ENCODE assay signal across 11 mouse cellular contexts in the genomic region with DNA sequence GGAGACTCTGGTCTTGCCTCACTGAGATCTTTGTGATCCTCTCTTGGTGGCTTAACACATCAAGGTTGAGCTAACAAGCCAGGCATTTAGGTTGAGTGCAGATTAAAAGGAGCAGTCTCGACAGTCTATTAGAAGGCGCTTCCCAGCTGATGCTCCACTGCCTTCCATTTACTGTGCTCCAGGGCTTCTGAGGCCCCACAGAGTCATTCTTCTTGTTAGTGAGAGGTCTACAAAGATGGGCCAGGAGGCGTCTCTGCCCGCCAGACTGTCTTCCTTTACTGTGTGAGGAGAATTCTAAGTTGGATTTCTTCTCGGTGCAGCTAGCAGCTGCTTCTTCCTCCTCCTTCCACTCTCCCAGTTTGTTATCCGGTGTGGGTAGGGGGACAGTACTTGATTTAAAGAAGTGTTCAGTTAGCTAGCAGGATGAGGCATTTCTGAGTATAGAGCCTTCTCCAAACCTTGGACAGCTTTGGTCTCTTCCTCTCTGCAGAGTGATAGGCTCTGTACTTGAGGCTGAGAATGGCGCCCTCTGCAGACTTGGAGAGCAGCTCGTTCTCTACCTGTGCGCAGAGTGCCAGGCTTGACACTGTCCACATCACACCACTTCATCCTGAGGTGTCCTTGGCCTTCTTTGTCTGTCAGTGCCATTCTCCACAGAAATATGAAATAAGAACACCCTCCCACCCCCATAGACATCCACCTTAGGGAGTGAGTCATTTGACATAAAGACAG. TPM values are rescaled to one million over a fixed set of nuclear protein-coding genes. Genes with fewer than 3 reads are reported as not detected.
DNase-seq lines count a peak whose midpoint lies in the region; TF ChIP-seq lines count a peak whose summit lies in the region.
"Had no signal": no experiment of that assay in that cellular context is flagged by ENCODE, and none has a peak within 500 bp of the region (broad histone marks: within the 10 kb centered on the region; RNA-seq: fewer than 3 reads in every experiment).

No protein-coding gene starts in this region.

- peak; percentile 58 for TF ChIP-seq CTCF in layer of hippocampus, adult 2 months (conservative IDR thresholded peaks at IDR 0.05)
- peak; percentile 25; the same call in 1 of the 2 replicates for TF ChIP-seq CTCF in embryonic fibroblast, embryonic 13.5 days (IDR thresholded peaks at IDR 0.05; ENCODE audit: borderline replicate concordance, insufficient read depth, low read length)

- H3K4me3 ChIP-seq in layer of hippocampus, adult 2 months = no peak overlapping the region
- no peak overlapping the region for H3K4me3 ChIP-seq in embryonic fibroblast, embryonic 13.5 days (ENCODE audit: insufficient read depth, low read length)

- H3K27ac ChIP-seq in layer of hippocampus, adult 2 months = peak overlapping the region; percentile 43; the same call in 1 of the 2 replicates
- H3K27ac ChIP-seq in embryonic fibroblast, embryonic 13.5 days (ENCODE audit: insufficient read depth, low read length) = no peak overlapping the region

- no peak for TF ChIP-seq POLR2A in embryonic fibroblast, embryonic 13.5 days (IDR thresholded peaks at IDR 0.05; ENCODE audit: low read depth, low read length)

- no peaks in the 10 kb centered on the region for H3K4me1 ChIP-seq in embryonic fibroblast, embryonic 13.5 days (ENCODE audit: control insufficient read depth, insufficient read depth, low read length)

- DNase-seq in adrenal gland, postnatal 36 days = peak; percentile 15 to 35
- no peak for DNase-seq in adrenal gland, adult 18-20 months (ENCODE audit: low spot score in 2 of 2)
- DNase-seq in layer of hippocampus, adult 2 months (ENCODE audit: low spot score in 2 of 2) = no peak
- DNase-seq in layer of hippocampus, adult 11-12 months (ENCODE audit: low spot score) = no peak
- DNase-seq in 416B (ENCODE audit: low read depth) = peak; percentile 29
- DNase-seq in yolk sac, embryonic 10.5 days (ENCODE audit: low spot score) = no peak
- DNase-seq in gastrocnemius, adult 18-20 months (ENCODE audit: low spot score) = no peak
- DNase-seq: adrenal gland, postnatal 25 days; heart, postnatal 4 days; lung, adult 18-20 months had no signal

RNA-seq across cellular contexts. Expression of gene Med27, which starts 57.3 kb away (rescaled TPM):
- 10 to 100 TPM; 26.8 to 27.2 TPM for total RNA-seq in adrenal gland, postnatal 36 days (2021)
- 10 to 100 TPM; 26.5 to 28.2 TPM for total RNA-seq in adrenal gland, adult 18-20 months (2021)
- total RNA-seq in layer of hippocampus, adult 2 months (2021) = 10 to 100 TPM; 45.3 to 45.5 TPM
- 21.9 and 26.6 TPM in 2 replicates for polyA plus RNA-seq in embryonic fibroblast, embryonic 13.5 days (2011; ENCODE audit: insufficient read length, low read depth, missing spikeins)
- 10 to 100 TPM; 14.4 to 15.4 TPM for total RNA-seq in gastrocnemius, adult 18-20 months (2021)

Comparison
In these comparisons a context has a peak if more than half of its experiments do, and no peak if none do; other contexts are left out.
1. DNase-seq: peak in adrenal gland, postnatal 36 days (2 of 2) and 416B (single experiment); none in adrenal gland, adult 18-20 months (0 of 2), layer of hippocampus, adult 2 months (0 of 2), layer of hippocampus, adult 11-12 months (single experiment), yolk sac, embryonic 10.5 days (single experiment) and gastrocnemius, adult 18-20 months (single experiment).